Mouse (Mus musculus) kidney, adult 2 months (tissue): ENCODE data around the gene 6820408C15Rik. TPM values are rescaled to one million over a fixed set of nuclear protein-coding genes. Genes with fewer than 3 reads are reported as not detected.

ENCODE experiments used
- DNase-seq: peaks from one replicate; pipeline ENCODE4 v3.0.0; 2021
- H3K27ac ChIP-seq: fragments of 200-500 bp; 2 replicates; pipeline ENCODE4 v1.5.1; 2012; ENCODE audit warnings: low read depth, low read length, control low read depth, inconsistent platforms; ENCODE audit not compliant: insufficient read depth
- H3K27me3 ChIP-seq: fragments of 200-500 bp; replicated peaks from 2 replicates; pipeline ENCODE4 v1.6.1; 2012; ENCODE audit warnings: mild to moderate bottlenecking, moderate library complexity, low read length, inconsistent platforms; ENCODE audit not compliant: control insufficient read depth, insufficient read depth
- H3K36me3 ChIP-seq: fragments of 200-500 bp; 2 replicates; pipeline ENCODE4 v1.6.1; 2012; ENCODE audit warnings: mild to moderate bottlenecking, moderate library complexity, low read length, inconsistent platforms; ENCODE audit not compliant: control insufficient read depth, insufficient read depth
- H3K4me1 ChIP-seq: fragments of 200-500 bp; 2 replicates; pipeline ENCODE4 v1.6.1; 2011; ENCODE audit warnings: low read length; ENCODE audit not compliant: control insufficient read depth, insufficient read depth
- H3K4me3 ChIP-seq: fragments of 200-500 bp; 2 replicates; pipeline ENCODE4 v1.5.1; 2011; ENCODE audit warnings: mild to moderate bottlenecking, low read depth, low read length, control low read depth; ENCODE audit not compliant: insufficient read depth
- CTCF ChIP-seq: fragments of 200-500 bp; conservative IDR thresholded peaks from 2 replicates; pipeline ENCODE4 v1.5.1; 2011; ENCODE audit warnings: low read depth, mild to moderate bottlenecking, control low read depth, low read length, moderate library complexity, mixed read lengths; ENCODE audit not compliant: insufficient read depth, insufficient read length
- POLR2A ChIP-seq: fragments of 200-500 bp; IDR thresholded peaks from one replicate; pipeline ENCODE4 v1.6.1; 2011; ENCODE audit warnings: low read depth, low read length, control low read depth
- WGBS: fragments of 180-500 bp; shearing (Covaris S2); methylation state at CpG from one replicate; pipeline ENCODE4 v1.1.7; 2018; 5-methylcytosine and 5-hydroxymethylcytosine counted together
- polyA plus RNA-seq: library from polyadenylated mRNA; depleted of rRNA; stranded (reverse); fragments of >200 nt; gene quantifications from 2 replicates; pipeline ENCODE4 v1.2.3, GENCODE M21; 2012; rRNA removed

6820408C15Rik gene
- 0.69 and 0.78 TPM in 2 replicates for polyA plus RNA-seq

DNA sequence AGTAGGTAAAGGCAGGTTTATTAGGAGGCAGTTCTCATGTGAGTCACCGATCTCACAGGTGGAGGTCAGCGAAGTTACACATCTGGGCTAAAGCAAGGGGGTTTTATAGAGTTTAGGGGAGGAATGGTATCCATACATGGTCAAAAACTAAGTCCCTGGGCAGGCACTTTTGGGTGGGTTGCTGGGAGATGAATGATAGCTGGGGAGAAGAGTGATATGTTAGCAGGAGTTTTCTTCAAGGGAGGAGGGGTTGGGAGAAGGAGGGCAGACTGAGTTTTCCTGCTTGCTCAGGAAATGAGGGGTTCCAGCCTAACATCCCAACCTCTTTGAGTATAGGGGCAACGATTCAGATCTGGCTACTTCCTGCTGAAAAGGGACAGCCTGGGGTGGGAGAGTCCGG, at the start of gene 6820408C15Rik:
Gene 6820408C15Rik (plus strand): TSS at position 301 of the 400 bp plus-strand sequence.
- Histone ChIP-seq H3K27ac (peak within 1 kb of the TSS; percentile 97), H3K27me3 (no peaks in the 10 kb centered on the region), H3K36me3 (no peaks in the 10 kb centered on the region), H3K4me3 (peak within 1 kb of the TSS; percentile 97), H3K4me1 (peaks cover 12% of the 10 kb centered on the region; the same call in 1 of the 2 replicates)
- 12% methylated on average over 4 of the region's 4 CpGs for WGBS
- DNase-seq, result no peak
- TF ChIP-seq CTCF, result no peak
- no peak for TF ChIP-seq POLR2A

DNA sequence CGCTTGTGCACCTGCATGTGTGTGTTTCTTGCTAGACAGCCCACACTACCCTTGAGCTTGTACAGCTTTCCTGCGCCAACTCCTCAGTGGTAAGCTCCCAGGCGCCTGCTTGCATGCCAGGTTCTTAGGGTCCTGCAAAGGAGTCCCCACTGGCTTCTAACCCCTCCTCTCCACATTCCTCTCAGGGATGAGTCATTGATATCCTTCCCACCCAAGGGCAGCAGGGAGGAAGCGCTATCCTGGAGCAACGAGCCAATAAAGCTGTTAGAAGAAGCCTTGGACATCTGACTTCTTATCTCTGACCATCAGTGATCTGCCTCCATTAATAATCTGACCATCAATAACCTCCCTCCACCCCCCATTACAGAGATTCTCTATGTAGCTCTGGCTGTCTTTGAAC, 47.5 kb upstream of the 6820408C15Rik start:
- Histone ChIP-seq H3K36me3 (no peaks in the 10 kb centered on the region), H3K27me3 (no peaks in the 10 kb centered on the region), H3K27ac (no peak overlapping the region), H3K4me1 (peaks cover 5% of the 10 kb centered on the region; the same call in 1 of the 2 replicates), H3K4me3 (no peak overlapping the region)
- no peak for TF ChIP-seq POLR2A
- no peak for TF ChIP-seq CTCF
- peak; percentile 17 for DNase-seq
- 72% methylated on average over 5 of the region's 5 CpGs for WGBS

DNA sequence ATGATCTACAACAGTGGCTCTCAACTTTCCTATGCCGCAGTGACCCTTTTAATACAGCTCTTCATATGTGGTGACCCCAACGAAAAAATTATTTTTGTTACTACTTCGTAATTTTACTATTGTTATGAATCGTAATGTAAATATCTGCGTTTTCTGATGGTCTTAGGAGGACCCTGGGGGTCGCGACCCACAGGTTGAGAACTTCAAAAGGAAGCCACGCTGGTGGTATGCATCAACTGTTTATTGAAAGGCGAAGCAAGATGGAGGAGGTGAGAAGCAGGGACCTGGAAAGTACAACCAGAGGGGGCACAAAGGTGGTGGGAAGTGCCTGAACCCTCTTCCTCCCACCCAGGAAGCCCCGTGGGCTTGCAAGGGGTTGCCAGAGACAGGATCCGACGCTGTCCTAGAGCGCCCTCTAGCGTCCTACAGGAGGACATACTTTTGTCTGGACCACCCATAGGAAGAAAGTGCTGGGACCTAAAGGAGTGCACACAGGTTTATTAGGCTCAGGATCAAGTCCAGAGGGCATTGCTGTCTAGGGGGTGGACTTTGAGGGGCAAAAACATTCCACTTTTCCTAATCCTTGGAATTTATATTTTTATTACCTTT, 46.8 kb upstream of the 6820408C15Rik start:
- Histone ChIP-seq H3K4me3 (no peak overlapping the region), H3K27ac (no peak overlapping the region), H3K36me3 (no peaks in the 10 kb centered on the region), H3K4me1 (peaks cover 3% of the 10 kb centered on the region; the same call in 1 of the 2 replicates), H3K27me3 (no peaks in the 10 kb centered on the region)
- DNase-seq, result peak; percentile 51
- 30% methylated on average over 14 of the region's 14 CpGs for WGBS
- TF ChIP-seq CTCF (peak; percentile 89), POLR2A (no peak)

DNA sequence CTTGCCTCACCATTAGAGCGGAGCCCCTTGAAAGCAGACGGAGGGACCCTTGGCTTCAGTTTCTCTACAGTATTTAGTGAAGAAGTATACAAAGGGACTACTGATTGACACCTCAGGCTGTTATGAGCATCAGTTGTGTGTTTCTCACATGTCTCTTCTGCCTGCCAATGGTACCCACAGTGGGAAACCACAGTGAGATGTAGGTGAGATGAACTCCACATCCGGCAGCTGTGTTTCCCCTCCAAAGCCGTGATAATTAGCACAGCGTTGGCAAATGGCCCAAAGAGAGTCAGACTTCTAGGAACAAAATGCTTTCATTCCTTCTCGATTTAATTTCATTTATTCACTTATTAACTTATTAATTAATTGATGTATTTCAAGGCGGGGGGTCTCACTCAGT, 43.3 kb upstream of the 6820408C15Rik start:
- Histone ChIP-seq H3K4me1 (no peaks in the 10 kb centered on the region), H3K36me3 (no peaks in the 10 kb centered on the region), H3K27me3 (no peaks in the 10 kb centered on the region), H3K27ac (no peak overlapping the region), H3K4me3 (no peak overlapping the region)
- WGBS, result 76% methylated on average over 7 of the region's 7 CpGs
- TF ChIP-seq CTCF (no peak), POLR2A (no peak)
- no peak for DNase-seq

DNA sequence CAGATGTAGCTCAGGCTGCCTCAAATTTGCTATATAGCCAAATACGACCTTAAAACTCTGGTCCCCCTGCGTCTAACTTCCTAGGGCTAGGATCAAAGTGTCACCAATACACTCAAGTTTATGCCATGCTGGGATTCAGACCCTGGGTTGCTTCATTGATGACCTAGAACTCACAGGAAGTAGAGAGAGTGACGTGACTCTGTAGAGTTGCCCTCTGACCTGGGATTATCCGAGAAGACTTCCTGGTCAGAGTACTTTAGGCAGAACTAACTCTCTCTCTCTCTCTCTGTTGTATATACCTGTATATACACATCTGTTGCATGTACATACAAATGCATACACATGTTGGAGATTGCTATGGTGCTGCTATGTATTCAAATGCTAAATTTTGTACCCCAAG, 42.7 kb upstream of the 6820408C15Rik start:
- 60% methylated on average over 4 of the region's 4 CpGs for WGBS
- DNase-seq, result no peak
- Histone ChIP-seq H3K4me1 (no peaks in the 10 kb centered on the region), H3K36me3 (no peaks in the 10 kb centered on the region), H3K4me3 (no peak overlapping the region), H3K27ac (no peak overlapping the region), H3K27me3 (no peaks in the 10 kb centered on the region)
- TF ChIP-seq CTCF, result no peak
- TF ChIP-seq POLR2A, result no peak

DNA sequence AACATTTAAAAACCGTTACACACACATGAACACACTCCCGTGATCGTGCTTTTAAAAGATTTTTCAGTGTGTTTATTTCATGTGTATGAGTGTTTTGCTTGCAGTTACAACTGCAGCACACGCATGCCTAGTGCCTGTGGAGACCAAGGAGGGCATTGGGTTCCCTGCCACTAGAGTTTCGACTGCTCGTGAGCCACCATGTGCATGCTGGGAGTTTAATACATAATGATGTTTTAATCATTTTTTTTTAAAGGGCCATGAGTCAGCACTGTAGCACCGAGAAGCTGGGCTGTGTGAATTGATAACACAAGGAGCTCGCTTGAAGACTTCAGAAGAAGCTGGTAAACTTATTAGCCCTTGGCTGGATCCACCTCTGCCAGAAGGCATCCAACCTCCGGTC, 41.8 kb upstream of the 6820408C15Rik start:
- no peak overlapping the region for H3K4me3 ChIP-seq
- WGBS, result 79% methylated on average over 9 of the region's 9 CpGs
- no peak for DNase-seq
- H3K36me3 ChIP-seq, result no peaks in the 10 kb centered on the region
- H3K4me1 ChIP-seq, result no peaks in the 10 kb centered on the region
- H3K27ac ChIP-seq, result no peak overlapping the region
- H3K27me3 ChIP-seq, result no peaks in the 10 kb centered on the region
- TF ChIP-seq POLR2A (no peak), CTCF (no peak)

DNA sequence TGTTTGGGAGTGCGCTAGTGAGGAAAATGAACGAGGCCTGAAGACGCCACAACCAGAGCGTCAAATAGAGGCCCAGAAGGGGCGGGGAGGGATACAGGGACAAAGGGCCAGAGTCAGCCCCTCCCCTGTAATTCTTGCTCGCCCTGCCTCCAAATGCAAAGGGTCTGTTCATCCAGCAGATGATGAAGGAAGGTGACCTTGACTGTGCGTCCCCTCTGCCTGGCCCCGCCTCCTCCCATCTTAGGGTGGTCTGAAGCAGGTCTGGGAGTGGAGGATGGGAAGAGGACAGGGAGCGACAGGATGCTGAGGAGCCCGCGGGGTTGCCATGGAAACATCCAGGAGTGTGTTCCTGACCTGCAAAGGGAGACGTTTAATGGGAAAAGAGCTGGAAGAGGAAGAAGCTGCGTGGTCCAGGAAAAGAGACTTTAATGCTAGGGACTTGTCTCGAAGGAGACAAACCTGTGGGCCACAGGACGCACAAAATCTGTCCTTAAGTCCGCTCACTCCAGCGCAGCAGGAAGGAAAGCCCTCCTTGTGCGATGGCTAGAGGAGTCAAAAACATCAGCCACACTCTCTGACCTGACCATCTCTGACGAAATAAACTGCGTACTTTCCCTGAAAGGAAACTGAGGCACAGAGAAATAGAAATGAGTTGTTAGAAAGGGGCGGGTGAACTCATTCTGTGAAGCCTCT, 39.6 kb upstream of the 6820408C15Rik start:
- Histone ChIP-seq H3K4me1 (no peaks in the 10 kb centered on the region), H3K36me3 (no peaks in the 10 kb centered on the region), H3K4me3 (no peak overlapping the region), H3K27ac (no peak overlapping the region), H3K27me3 (no peaks in the 10 kb centered on the region)
- no peak for DNase-seq
- 18% methylated on average over 21 of the region's 21 CpGs for WGBS
- TF ChIP-seq CTCF (no peak), POLR2A (no peak)
